Mouse (Mus musculus): ENCODE data around the gene Anapc2.

GRCm38 (mm10) chr2:25267746-25268309 lies 4.5 kb upstream of the Anapc2 start:
- TF ChIP-seq CTCF (IDR thresholded peaks at IDR 0.05; ENCODE audit: control insufficient read depth, insufficient read depth, insufficient replicate concordance, low read depth, low read length) (no peak), POLR2A (IDR thresholded peaks at IDR 0.05; ENCODE audit: control insufficient read depth, low read depth, low read length) (no peak)

All from testis, adult 2 months (tissue).